Mouse (Mus musculus) hindbrain, embryonic 13.5 days (tissue): Measurements from ENCODE around the gene Rad18. TPM values are rescaled to one million over a fixed set of nuclear protein-coding genes. Genes with fewer than 3 reads are reported as not detected.

ENCODE experiments used
- ATAC-seq: fragments of 200-750 bp; cut with Nextera tagmentation; 2 replicates; pipeline ENCODE4 v1.8.0; 2017; ENCODE audit warnings: moderate TSS enrichment; ENCODE audit not compliant: low FRiP score
- H3K27ac ChIP-seq: fragments of 300-500 bp; sonication (generic); 2 replicates; pipeline ENCODE4 v1.5.1; 2015; ENCODE audit warnings: inconsistent platforms, mild to moderate bottlenecking, moderate library complexity
- H3K27me3 ChIP-seq: fragments of 300-500 bp; sonication (generic); 2 replicates; pipeline ENCODE4 v1.6.1; 2015; ENCODE audit warnings: mild to moderate bottlenecking, inconsistent platforms
- H3K36me3 ChIP-seq: fragments of 300-500 bp; sonication (generic); 2 replicates; pipeline ENCODE4 v1.6.1; 2015; ENCODE audit warnings: mild to moderate bottlenecking, inconsistent platforms
- H3K4me1 ChIP-seq: fragments of 300-500 bp; sonication (generic); replicated peaks from 2 replicates; pipeline ENCODE4 v1.6.1; 2015; ENCODE audit warnings: inconsistent platforms
- H3K4me2 ChIP-seq: fragments of 300-500 bp; sonication (generic); 2 replicates; pipeline ENCODE4 v1.6.1; 2015; ENCODE audit warnings: inconsistent platforms, mild to moderate bottlenecking, moderate library complexity
- H3K4me3 ChIP-seq: fragments of 300-500 bp; sonication (generic); 2 replicates; pipeline ENCODE4 v1.5.1; 2015; ENCODE audit warnings: mild to moderate bottlenecking, inconsistent platforms
- H3K9ac ChIP-seq: fragments of 300-500 bp; sonication (generic); 2 replicates; pipeline ENCODE4 v1.6.1; 2015; ENCODE audit warnings: mild to moderate bottlenecking, inconsistent platforms
- H3K9me3 ChIP-seq: fragments of 300-500 bp; sonication (generic); 2 replicates; pipeline ENCODE4 v1.6.1; 2016; ENCODE audit warnings: inconsistent platforms
- WGBS: fragments of 180-500 bp; shearing (Covaris S2); methylation state at CpG from one replicate; pipeline ENCODE4 v1.1.7; 2015; 5-methylcytosine and 5-hydroxymethylcytosine counted together
- polyA plus RNA-seq: library from polyadenylated mRNA; unstranded; fragments of >200 nt; fragmentation: Nextera tagmentation; extraction: Ambion mirVana; gene quantifications from 2 replicates; pipeline ENCODE4 v1.2.1, GENCODE M21; 2015

The Rad18 gene
- 13.9 and 14.6 TPM in 2 replicates for polyA plus RNA-seq

GRCm38 (mm10) chr6:112696056-112696950 is at the start of gene Rad18:
Gene Rad18 (minus strand): TSS chr6:112696686.
- ATAC-seq, result peak; percentile 95
- Histone ChIP-seq H3K9me3 (no peaks in the 10 kb centered on the region), H3K9ac (peak within 1 kb of the TSS; percentile 76), H3K27me3 (no peaks in the 10 kb centered on the region), H3K36me3 (no peaks in the 10 kb centered on the region), H3K27ac (no peak within 1 kb of the TSS), H3K4me2 (peak within 1 kb of the TSS; percentile 84), H3K4me3 (peak within 1 kb of the TSS; percentile 67), H3K4me1 (peaks cover 7% of the 10 kb centered on the region)
- under 1% methylated on average over 77 of the region's 77 CpGs for WGBS

- Histone ChIP-seq H3K9ac (no peak overlapping the region), H3K27ac (no peak overlapping the region), H3K4me2 (no peak overlapping the region), H3K4me1 (no peaks in the 10 kb centered on the region), H3K36me3 (peaks cover 94% of the 10 kb centered on the region), H3K27me3 (no peaks in the 10 kb centered on the region), H3K9me3 (no peaks in the 10 kb centered on the region), H3K4me3 (no peak overlapping the region)
- ATAC-seq, result no peak
- 73% methylated on average over 2 of the region's 2 CpGs for WGBS
Observed at GRCm38 (mm10) chr6:112742297-112742696, 45.8 kb upstream of the Rad18 start.

GRCm38 (mm10) chr6:112741766-112742165 is 45.3 kb upstream of the Rad18 start:
- no peak for ATAC-seq
- Histone ChIP-seq H3K9ac (no peak overlapping the region), H3K4me1 (no peaks in the 10 kb centered on the region), H3K27ac (no peak overlapping the region), H3K4me3 (no peak overlapping the region), H3K36me3 (peaks cover 93% of the 10 kb centered on the region), H3K27me3 (no peaks in the 10 kb centered on the region), H3K9me3 (no peaks in the 10 kb centered on the region), H3K4me2 (no peak overlapping the region)
- 92% methylated on average over 5 of the region's 5 CpGs for WGBS

- H3K36me3 ChIP-seq, result peaks cover 91% of the 10 kb centered on the region
- no peaks in the 10 kb centered on the region for H3K9me3 ChIP-seq
- no peak overlapping the region for H3K4me3 ChIP-seq
- 96% methylated on average over 3 of the region's 3 CpGs for WGBS
- ATAC-seq, result no peak
- H3K4me1 ChIP-seq, result no peaks in the 10 kb centered on the region
- H3K27ac ChIP-seq, result no peak overlapping the region
- H3K27me3 ChIP-seq, result no peaks in the 10 kb centered on the region
- no peak overlapping the region for H3K9ac ChIP-seq
- H3K4me2 ChIP-seq, result no peak overlapping the region
Observed at GRCm38 (mm10) chr6:112739635-112740034, 43.1 kb upstream of the Rad18 start.

- Histone ChIP-seq H3K4me1 (no peaks in the 10 kb centered on the region), H3K9me3 (no peaks in the 10 kb centered on the region), H3K27ac (no peak overlapping the region), H3K36me3 (peaks cover 91% of the 10 kb centered on the region), H3K27me3 (no peaks in the 10 kb centered on the region), H3K4me3 (no peak overlapping the region), H3K9ac (no peak overlapping the region), H3K4me2 (no peak overlapping the region)
- whole genome bisulfite sequencing, result 83% methylated on average over 6 of the region's 6 CpGs
- no peak for ATAC-seq
Observed at GRCm38 (mm10) chr6:112738924-112739323, 42.4 kb upstream of the Rad18 start.

- Histone ChIP-seq H3K27me3 (no peaks in the 10 kb centered on the region), H3K27ac (0 out of 2 replicates have a peak overlapping the region, but pooled peaks have one; percentile 19), H3K9ac (no peak overlapping the region), H3K4me1 (no peaks in the 10 kb centered on the region), H3K36me3 (peaks cover 93% of the 10 kb centered on the region), H3K4me2 (no peak overlapping the region), H3K9me3 (no peaks in the 10 kb centered on the region), H3K4me3 (no peak overlapping the region)
- 91% methylated on average over 3 of the region's 3 CpGs for WGBS
- no peak for ATAC-seq
Observed at GRCm38 (mm10) chr6:112736471-112736870, 40.0 kb upstream of the Rad18 start.

- Histone ChIP-seq H3K27me3 (no peaks in the 10 kb centered on the region), H3K4me1 (peaks cover 2% of the 10 kb centered on the region; the same call in 1 of the 2 replicates), H3K4me2 (no peak overlapping the region), H3K27ac (no peak overlapping the region), H3K9me3 (no peaks in the 10 kb centered on the region), H3K4me3 (no peak overlapping the region), H3K9ac (no peak overlapping the region), H3K36me3 (peaks cover 93% of the 10 kb centered on the region)
- WGBS, result 77% methylated on average over 2 of the region's 2 CpGs
- no peak for ATAC-seq
Observed at GRCm38 (mm10) chr6:112735054-112735453, 38.6 kb upstream of the Rad18 start.

- no peak overlapping the region for H3K4me3 ChIP-seq
- no peak overlapping the region for H3K27ac ChIP-seq
- no peak overlapping the region for H3K9ac ChIP-seq
- no peaks in the 10 kb centered on the region for H3K27me3 ChIP-seq
- ATAC-seq, result no peak
- no peaks in the 10 kb centered on the region for H3K9me3 ChIP-seq
- H3K36me3 ChIP-seq, result peaks cover 91% of the 10 kb centered on the region
- H3K4me2 ChIP-seq, result no peak overlapping the region
- WGBS, result 79% methylated on average over 5 of the region's 5 CpGs
- peaks cover 13% of the 10 kb centered on the region for H3K4me1 ChIP-seq
Observed at GRCm38 (mm10) chr6:112733942-112734341, 37.5 kb upstream of the Rad18 start.

GRCm38 (mm10) chr6:112732434-112732833 is 35.9 kb upstream of the Rad18 start:
- WGBS, result 94% methylated on average over 3 of the region's 3 CpGs
- Histone ChIP-seq H3K9ac (no peak overlapping the region), H3K4me2 (no peak overlapping the region), H3K27ac (no peak overlapping the region), H3K4me1 (peaks cover 18% of the 10 kb centered on the region), H3K36me3 (peaks cover 92% of the 10 kb centered on the region), H3K9me3 (no peaks in the 10 kb centered on the region), H3K4me3 (no peak overlapping the region), H3K27me3 (no peaks in the 10 kb centered on the region)
- ATAC-seq, result no peak

- Histone ChIP-seq H3K9ac (no peak overlapping the region), H3K4me3 (no peak overlapping the region), H3K4me1 (peaks cover 18% of the 10 kb centered on the region), H3K4me2 (no peak overlapping the region), H3K36me3 (peaks cover 95% of the 10 kb centered on the region), H3K27me3 (no peaks in the 10 kb centered on the region), H3K27ac (no peak overlapping the region), H3K9me3 (no peaks in the 10 kb centered on the region)
- WGBS, result 98% methylated on average over 10 of the region's 10 CpGs
- ATAC-seq, result no peak
Observed at GRCm38 (mm10) chr6:112731386-112731785, 34.9 kb upstream of the Rad18 start.

GRCm38 (mm10) chr6:112728760-112729422 is 32.4 kb upstream of the Rad18 start:
- no peak overlapping the region for H3K4me3 ChIP-seq
- peak overlapping the region; percentile 31; the same call in 1 of the 2 replicates for H3K9ac ChIP-seq
- H3K36me3 ChIP-seq, result peaks cover 94% of the 10 kb centered on the region
- H3K27ac ChIP-seq, result peak overlapping the region; percentile 48
- peak; percentile 46; the same call in 1 of the 2 replicates for ATAC-seq
- peaks cover 18% of the 10 kb centered on the region for H3K4me1 ChIP-seq
- no peaks in the 10 kb centered on the region for H3K9me3 ChIP-seq
- 3% methylated on average over 17 of the region's 17 CpGs for WGBS
- 0 out of 2 replicates have a peak overlapping the region, but pooled peaks have one; percentile 1 for H3K4me2 ChIP-seq
- no peaks in the 10 kb centered on the region for H3K27me3 ChIP-seq

- Histone ChIP-seq H3K27me3 (no peaks in the 10 kb centered on the region), H3K4me1 (peaks cover 22% of the 10 kb centered on the region), H3K9me3 (no peaks in the 10 kb centered on the region), H3K4me2 (no peak overlapping the region), H3K27ac (no peak overlapping the region), H3K4me3 (no peak overlapping the region), H3K9ac (no peak overlapping the region), H3K36me3 (peaks cover 85% of the 10 kb centered on the region)
- WGBS, result 91% methylated on average over 4 of the region's 4 CpGs
- ATAC-seq, result no peak
Observed at GRCm38 (mm10) chr6:112725468-112725867, 29.0 kb upstream of the Rad18 start.
